ENCODE assay signal across 1 mouse cellular context in the genomic region with DNA sequence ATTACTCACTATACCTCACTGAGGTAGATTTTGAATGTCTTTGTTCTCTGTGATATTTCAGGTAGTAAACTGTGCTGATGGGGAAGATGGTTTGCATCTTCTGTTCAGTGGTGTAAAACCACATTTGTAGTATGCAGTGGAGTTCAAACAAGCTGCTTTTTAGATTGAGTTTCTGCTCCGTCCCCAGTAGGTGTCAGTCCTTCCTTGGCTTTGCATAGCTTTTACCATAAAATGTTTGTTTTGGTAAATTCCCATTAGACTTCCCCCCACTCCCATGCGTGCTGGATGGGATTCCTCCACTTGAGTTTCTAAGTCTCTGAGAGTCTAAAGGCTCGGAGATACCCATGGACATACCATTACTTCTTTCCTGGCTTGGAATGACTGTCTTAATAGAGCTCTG.
TF ChIP-seq lines count a peak whose summit lies in the region.

No protein-coding gene starts in this region.

TF ChIP-seq in CH12.LX, 34 proteins besides CTCF, POLR2A, EP300 and RAD21:
- TF ChIP-seq JUN (IDR thresholded peaks at IDR 0.05; ENCODE audit: insufficient read depth, low read depth, low read length) (no peak), SMC3 (IDR thresholded peaks at IDR 0.05; ENCODE audit: low read depth, low read length) (peak; percentile 34), SIN3A (IDR thresholded peaks at IDR 0.05; ENCODE audit: low read length) (no peak)
